Mouse (Mus musculus) CD4-positive, CD25-positive, alpha-beta regulatory T cell (primary cell): ENCODE measurements around the gene Gtf3a. TPM values are rescaled to one million over a fixed set of nuclear protein-coding genes. Genes with fewer than 3 reads are reported as not detected.

ENCODE experiments used
- polyA plus RNA-seq: library from polyadenylated mRNA; unstranded; fragments of 100-300 nt; shearing (Covaris generic); gene quantifications from one replicate; pipeline ENCODE4 v1.2.1, GENCODE M21; 2017

Gene Gtf3a
- polyA plus RNA-seq, result 125 TPM

GRCm38 (mm10) chr5:146948508-146949088 lies at the start of gene Gtf3a:
TSS of gene Gtf3a (plus strand) at chr5:146948657.

DNA sequence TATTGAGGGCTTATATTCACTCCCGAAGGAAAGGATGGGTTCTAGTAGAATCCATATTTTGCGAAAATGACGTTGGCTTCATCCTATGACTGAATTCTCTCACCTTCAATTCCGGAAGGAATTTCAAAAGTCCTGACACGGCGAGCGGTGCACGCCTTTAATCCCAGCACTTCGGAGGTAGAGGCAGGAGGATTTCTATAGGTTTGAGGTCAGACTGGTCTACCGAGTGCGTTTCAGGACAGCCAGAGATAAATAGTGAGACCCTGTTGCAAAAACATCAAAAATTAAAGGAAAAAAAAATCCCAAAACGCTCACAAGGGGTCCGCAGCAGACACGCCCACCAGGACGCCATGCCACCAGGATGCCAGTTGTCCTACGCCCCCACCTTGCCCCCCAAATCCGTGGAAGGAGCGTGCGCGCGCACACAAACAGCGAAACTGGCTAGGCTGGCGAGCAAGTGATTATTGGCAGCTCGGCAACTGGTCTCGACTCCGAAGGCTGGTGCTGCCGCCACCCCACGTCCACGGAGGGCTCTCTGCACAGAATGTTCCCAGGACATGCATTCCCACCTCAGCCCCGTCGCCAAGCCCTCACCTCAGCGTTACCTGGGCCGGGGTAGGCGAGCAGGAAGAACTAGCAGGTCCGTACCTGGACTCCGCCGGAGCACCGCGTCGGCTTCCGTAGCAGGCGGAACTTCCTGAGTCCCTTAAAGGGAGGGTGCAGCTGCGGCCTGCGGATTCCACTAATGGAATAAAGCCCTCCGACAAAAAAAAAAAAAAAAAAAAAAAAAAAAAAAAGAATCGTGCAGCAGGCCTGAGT lies 14.9 kb downstream of the Gtf3a start, which contains the start of gene Mtif3:
Gene Mtif3 (minus strand): TSS at position 683 of the 819 bp plus-strand sequence.

Other genes with a start within 250 kb of the Gtf3a start
- 22.8 TPM for gene Usp12, start 153.7 kb upstream of the Gtf3a start, polyA plus RNA-seq
- gene Rpl21, start 115.8 kb upstream of the Gtf3a start, polyA plus RNA-seq, result 297 TPM
- 1.7 TPM for gene Rasl11a, start 103.6 kb upstream of the Gtf3a start, polyA plus RNA-seq
- gene Mtif3, start 15.1 kb downstream of the Gtf3a start, polyA plus RNA-seq, result 33.7 TPM
- gene Lnx2, start 127.9 kb downstream of the Gtf3a start, polyA plus RNA-seq, result 39.5 TPM
- 143 TPM for gene Polr1d, start 128.4 kb downstream of the Gtf3a start, polyA plus RNA-seq
- not detected for gene Gsx1, start 240.0 kb downstream of the Gtf3a start, polyA plus RNA-seq